Mouse (Mus musculus) thymus, adult 2 months (tissue): ENCODE measurements at regions not wholly inside any gene's neighbourhood (a gene's known extent, or its start where the extent isn't known, plus 50 kb on each side); places are given as distances from the start of the nearest gene placed in this dataset.

ENCODE experiments used
- CTCF ChIP-seq: fragments of 200-500 bp; IDR thresholded peaks from 2 replicates; pipeline ENCODE4 v1.5.1; 2012; ENCODE audit warnings: mild to moderate bottlenecking, control low read depth, low read length, moderate library complexity, borderline replicate concordance; ENCODE audit not compliant: control insufficient read depth, poor library complexity, insufficient read depth; ENCODE audit errors: extremely low read depth
- POLR2A ChIP-seq: fragments of 200-500 bp; IDR thresholded peaks from 2 replicates; pipeline ENCODE4 v1.6.1; 2012; ENCODE audit warnings: mild to moderate bottlenecking, low read length, control low read depth, moderate library complexity; ENCODE audit not compliant: control insufficient read depth, poor library complexity, insufficient read depth; ENCODE audit errors: extremely low read depth

DNA sequence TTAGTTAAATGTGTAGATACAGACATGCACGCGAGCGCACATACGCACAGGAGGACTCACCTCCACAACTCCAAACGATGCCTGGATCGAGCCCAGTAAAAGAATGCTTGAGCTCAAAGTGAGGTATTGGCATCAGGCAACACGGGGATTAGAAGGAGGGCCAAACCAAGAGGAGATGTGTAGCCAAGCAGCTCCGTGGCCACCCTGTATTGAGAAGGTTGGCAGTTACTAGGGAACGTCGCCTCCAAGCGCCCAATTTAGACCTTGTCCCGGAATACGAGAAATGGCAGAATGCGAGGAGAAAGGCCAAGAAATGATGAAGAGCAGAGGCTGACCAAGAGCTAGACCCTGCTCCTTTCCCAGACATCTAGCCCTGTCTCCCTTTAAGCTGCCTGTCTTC, 113.3 kb upstream of the Pkdcc start:
- TF ChIP-seq CTCF (no peak), POLR2A (no peak)
